Mouse (Mus musculus): ENCODE measurements around the gene Fhl3. TPM values are rescaled to one million over a fixed set of nuclear protein-coding genes. Genes with fewer than 3 reads are reported as not detected.

Fhl3 gene
- 1.6 and 2.2 TPM in 2 replicates for polyA plus RNA-seq (2015; fragmentation: Nextera tagmentation; extraction: Ambion mirVana)

- peaks cover 6% of the 10 kb centered on the region for H3K27me3 ChIP-seq
- H3K4me3 ChIP-seq, result peak within 1 kb of the TSS; percentile 65
- H3K36me3 ChIP-seq, result no peaks in the 10 kb centered on the region
- peak within 1 kb of the TSS; percentile 98 for H3K4me2 ChIP-seq (replicated peaks)
- H3K27ac ChIP-seq (replicated peaks), result no peak within 1 kb of the TSS; the same call in 1 of the 2 replicates
- WGBS, result under 1% methylated on average over 39 of the region's 59 CpGs
- no peaks in the 10 kb centered on the region for H3K9me3 ChIP-seq
- H3K4me1 ChIP-seq, result peaks cover 47% of the 10 kb centered on the region
- ATAC-seq (replicated peaks), result peak; percentile 46
- H3K9ac ChIP-seq (replicated peaks), result peak within 1 kb of the TSS; percentile 56
Observed at GRCm38 (mm10) chr4:124700248-124700971, at the start of gene Fhl3. TSS of gene Fhl3 (plus strand) at chr4:124700701.

GRCm38 (mm10) chr4:124652886-124653285, 47.6 kb upstream of the Fhl3 start:
- H3K9ac ChIP-seq (replicated peaks), result no peak overlapping the region
- no peak overlapping the region for H3K4me2 ChIP-seq (replicated peaks)
- H3K27me3 ChIP-seq, result peaks cover 28% of the 10 kb centered on the region
- H3K4me1 ChIP-seq, result peaks cover 30% of the 10 kb centered on the region
- H3K9me3 ChIP-seq, result no peaks in the 10 kb centered on the region
- H3K36me3 ChIP-seq, result no peaks in the 10 kb centered on the region
- 4% methylated on average over 9 of the region's 9 CpGs for WGBS
- no peak for ATAC-seq (replicated peaks)
- no peak overlapping the region for H3K4me3 ChIP-seq
- H3K27ac ChIP-seq (replicated peaks), result no peak overlapping the region

DNA sequence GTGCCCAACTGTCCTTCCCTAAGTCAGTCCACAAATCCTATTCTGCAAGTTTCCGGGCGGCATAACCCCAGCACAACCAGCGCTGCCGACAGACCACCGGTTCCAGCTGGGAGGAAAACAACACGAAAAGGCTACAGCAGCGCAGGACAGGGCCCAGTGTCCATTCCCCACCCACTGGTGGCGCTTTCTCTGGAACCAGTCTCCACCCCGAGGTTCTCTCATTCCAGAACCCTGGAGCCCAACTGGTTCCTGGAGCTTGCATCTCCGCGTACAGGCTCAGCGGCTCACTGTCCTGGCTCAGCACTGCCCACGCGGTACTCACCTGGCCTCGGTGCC, 44.0 kb upstream of the Fhl3 start, which contains the start of gene Pou3f1:
Gene Pou3f1 (plus strand): TSS at position 290 of the 336 bp plus-strand sequence.
- H3K4me1 ChIP-seq, result peaks cover 59% of the 10 kb centered on the region
- peaks cover 41% of the 10 kb centered on the region for H3K27me3 ChIP-seq
- no peak for ATAC-seq (replicated peaks)
- peak within 1 kb of the TSS; percentile 60 for H3K9ac ChIP-seq (replicated peaks)
- peak within 1 kb of the TSS; percentile 69 for H3K27ac ChIP-seq (replicated peaks)
- H3K9me3 ChIP-seq, result no peaks in the 10 kb centered on the region
- peak within 1 kb of the TSS; percentile 77 for H3K4me3 ChIP-seq
- peak within 1 kb of the TSS; percentile 93 for H3K4me2 ChIP-seq (replicated peaks)
- no peaks in the 10 kb centered on the region for H3K36me3 ChIP-seq
- WGBS, result under 1% methylated on average over 15 of the region's 15 CpGs

- ATAC-seq (replicated peaks), result peak; percentile 93
- Histone ChIP-seq H3K9me3 (no peaks in the 10 kb centered on the region), H3K4me3 (peak overlapping the region; percentile 77), H3K4me1 (peaks cover 62% of the 10 kb centered on the region), H3K9ac (replicated peaks) (peak overlapping the region; percentile 60), H3K27ac (replicated peaks) (peak overlapping the region; percentile 44), H3K36me3 (no peaks in the 10 kb centered on the region), H3K27me3 (peaks cover 46% of the 10 kb centered on the region), H3K4me2 (replicated peaks) (peak overlapping the region; percentile 93)
- WGBS, result under 1% methylated on average over 87 of the region's 92 CpGs
Observed at GRCm38 (mm10) chr4:124656854-124657650, 43.4 kb upstream of the Fhl3 start.

- under 1% methylated on average over 54 of the region's 61 CpGs for WGBS
- Histone ChIP-seq H3K4me3 (peak overlapping the region; percentile 77), H3K36me3 (no peaks in the 10 kb centered on the region), H3K9ac (replicated peaks) (peak overlapping the region; percentile 60), H3K4me1 (peaks cover 58% of the 10 kb centered on the region), H3K9me3 (no peaks in the 10 kb centered on the region), H3K4me2 (replicated peaks) (peak overlapping the region; percentile 93), H3K27me3 (peaks cover 53% of the 10 kb centered on the region), H3K27ac (replicated peaks) (peak overlapping the region; percentile 69)
- ATAC-seq (replicated peaks), result no peak; the same call in 1 of the 2 replicates
Observed at GRCm38 (mm10) chr4:124657781-124658180, 42.7 kb upstream of the Fhl3 start.

DNA sequence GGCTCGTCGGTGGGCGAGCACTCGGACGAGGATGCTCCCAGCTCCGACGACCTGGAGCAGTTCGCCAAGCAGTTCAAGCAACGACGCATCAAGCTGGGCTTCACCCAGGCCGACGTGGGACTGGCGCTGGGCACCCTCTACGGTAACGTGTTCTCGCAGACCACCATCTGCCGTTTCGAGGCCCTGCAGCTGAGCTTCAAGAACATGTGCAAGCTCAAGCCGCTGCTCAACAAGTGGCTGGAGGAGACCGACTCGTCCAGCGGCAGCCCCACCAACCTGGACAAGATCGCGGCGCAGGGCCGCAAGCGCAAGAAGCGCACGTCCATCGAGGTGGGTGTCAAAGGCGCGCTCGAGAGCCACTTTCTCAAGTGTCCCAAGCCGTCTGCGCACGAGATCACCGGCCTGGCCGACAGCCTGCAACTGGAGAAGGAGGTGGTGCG, 42.1 kb upstream of the Fhl3 start:
- Histone ChIP-seq H3K27me3 (peaks cover 52% of the 10 kb centered on the region), H3K36me3 (no peaks in the 10 kb centered on the region), H3K27ac (replicated peaks) (peak overlapping the region; percentile 69), H3K4me3 (peak overlapping the region; percentile 77), H3K4me1 (peaks cover 58% of the 10 kb centered on the region), H3K9me3 (no peaks in the 10 kb centered on the region), H3K9ac (replicated peaks) (peak overlapping the region; percentile 60), H3K4me2 (replicated peaks) (peak overlapping the region; percentile 93)
- no peak for ATAC-seq (replicated peaks)
- under 1% methylated on average over 39 of the region's 39 CpGs for WGBS

- no peak for ATAC-seq (replicated peaks)
- Histone ChIP-seq H3K4me2 (replicated peaks) (peak overlapping the region; percentile 93), H3K4me1 (peaks cover 69% of the 10 kb centered on the region), H3K9me3 (no peaks in the 10 kb centered on the region), H3K27me3 (peaks cover 47% of the 10 kb centered on the region), H3K36me3 (no peaks in the 10 kb centered on the region), H3K4me3 (peak overlapping the region; percentile 77), H3K9ac (replicated peaks) (peak overlapping the region; percentile 60), H3K27ac (replicated peaks) (no peak overlapping the region)
- WGBS, result under 1% methylated on average over 68 of the region's 68 CpGs
Observed at GRCm38 (mm10) chr4:124659251-124660217, 41.0 kb upstream of the Fhl3 start.

DNA sequence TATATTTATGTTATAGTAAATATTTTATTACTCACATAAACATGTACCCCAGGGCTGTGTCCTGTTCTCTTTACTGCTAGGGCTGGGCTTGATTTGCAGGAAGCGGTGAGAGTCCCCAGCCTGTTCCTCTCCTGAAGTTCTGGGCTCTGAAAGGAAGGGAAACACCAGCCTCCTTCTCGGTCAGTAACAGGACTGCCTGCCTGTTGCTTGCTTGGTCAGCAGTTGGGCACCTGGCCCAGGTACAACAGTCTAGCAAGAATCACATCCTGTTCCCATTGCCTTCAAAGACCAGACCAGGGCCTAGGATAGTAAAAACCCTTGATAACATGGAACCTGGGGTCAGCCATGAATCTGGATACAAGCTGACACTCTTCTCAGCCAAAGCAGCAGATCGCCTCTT, 39.9 kb upstream of the Fhl3 start:
- Histone ChIP-seq H3K9ac (replicated peaks) (no peak overlapping the region), H3K4me2 (replicated peaks) (peak overlapping the region; percentile 33), H3K27ac (replicated peaks) (no peak overlapping the region), H3K4me3 (peak overlapping the region; percentile 21), H3K27me3 (peaks cover 36% of the 10 kb centered on the region), H3K9me3 (no peaks in the 10 kb centered on the region), H3K4me1 (peaks cover 72% of the 10 kb centered on the region), H3K36me3 (no peaks in the 10 kb centered on the region)
- ATAC-seq (replicated peaks), result no peak
- WGBS, result 59% methylated on average over 3 of the region's 3 CpGs

- Histone ChIP-seq H3K9ac (replicated peaks) (no peak overlapping the region), H3K4me2 (replicated peaks) (no peak overlapping the region), H3K27ac (replicated peaks) (no peak overlapping the region), H3K4me3 (no peak overlapping the region), H3K9me3 (no peaks in the 10 kb centered on the region), H3K27me3 (peaks cover 43% of the 10 kb centered on the region), H3K36me3 (no peaks in the 10 kb centered on the region), H3K4me1 (peaks cover 60% of the 10 kb centered on the region)
- 57% methylated on average over 3 of the region's 3 CpGs for WGBS
- ATAC-seq (replicated peaks), result no peak
Observed at GRCm38 (mm10) chr4:124663034-124663433, 37.5 kb upstream of the Fhl3 start.

DNA sequence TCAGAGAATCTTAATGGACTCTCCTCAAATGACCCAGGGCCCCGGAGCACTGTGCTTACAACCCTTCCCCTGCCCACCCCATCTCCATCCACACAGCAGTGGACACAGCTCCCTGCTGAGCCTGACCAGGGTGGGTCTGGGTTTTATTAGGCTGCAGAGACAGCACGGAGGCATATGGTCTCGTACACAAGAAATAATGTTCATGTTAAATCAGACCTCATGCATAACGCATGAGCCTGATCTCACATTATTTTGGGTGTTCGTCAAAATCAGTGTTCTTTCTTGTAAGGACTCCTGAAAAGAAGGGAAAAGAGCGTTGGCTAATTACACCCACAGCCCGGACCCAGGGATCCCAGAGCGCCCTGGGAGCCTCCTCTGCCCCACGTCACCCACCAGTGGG, 36.3 kb upstream of the Fhl3 start:
- H3K36me3 ChIP-seq, result no peaks in the 10 kb centered on the region
- ATAC-seq (replicated peaks), result peak; percentile 51; the same call in 1 of the 2 replicates
- no peaks in the 10 kb centered on the region for H3K9me3 ChIP-seq
- peaks cover 35% of the 10 kb centered on the region for H3K27me3 ChIP-seq
- WGBS, result 24% methylated on average over 9 of the region's 9 CpGs
- peak overlapping the region; percentile 8; the same call in 1 of the 2 replicates for H3K9ac ChIP-seq (replicated peaks)
- H3K4me2 ChIP-seq (replicated peaks), result peak overlapping the region; percentile 29
- peaks cover 53% of the 10 kb centered on the region for H3K4me1 ChIP-seq
- H3K27ac ChIP-seq (replicated peaks), result peak overlapping the region; percentile 85
- peak overlapping the region; percentile 9; the same call in 1 of the 2 replicates for H3K4me3 ChIP-seq

- H3K9ac ChIP-seq (replicated peaks), result peak overlapping the region; percentile 8; the same call in 1 of the 2 replicates
Observed at GRCm38 (mm10) chr4:124664604-124665003, 35.9 kb upstream of the Fhl3 start.

More at GRCm38 (mm10) chr4:124664604-124665003, 35.9 kb upstream of the Fhl3 start:
- Histone ChIP-seq H3K27ac (replicated peaks) (peak overlapping the region; percentile 85), H3K27me3 (peaks cover 37% of the 10 kb centered on the region), H3K9me3 (no peaks in the 10 kb centered on the region), H3K4me2 (replicated peaks) (peak overlapping the region; percentile 29), H3K4me3 (peak overlapping the region; percentile 9; the same call in 1 of the 2 replicates), H3K4me1 (peaks cover 49% of the 10 kb centered on the region), H3K36me3 (no peaks in the 10 kb centered on the region)
- WGBS, result 52% methylated on average over 15 of the region's 15 CpGs
- peak; percentile 15 for ATAC-seq (replicated peaks)
